Mouse (Mus musculus) thymus, adult 2 months (tissue): Measurements from ENCODE around the gene March5. TPM values are rescaled to one million over a fixed set of nuclear protein-coding genes. Genes with fewer than 3 reads are reported as not detected.
"Not testable (repeated sequence)": the region's sequence is repeated elsewhere in the genome, so short reads cannot be mapped to it uniquely, and the experiment has no call there.

ENCODE experiments used
- DNase-seq: peaks from one replicate; pipeline ENCODE4 v3.0.0; 2021
- H3K27ac ChIP-seq: fragments of 200-500 bp; 2 replicates; pipeline ENCODE4 v1.5.1; 2012; ENCODE audit warnings: low read length, control low read depth; ENCODE audit not compliant: control insufficient read depth, insufficient read depth
- H3K27me3 ChIP-seq: fragments of 200-500 bp; 2 replicates; pipeline ENCODE4 v1.6.1; 2012; ENCODE audit warnings: mild to moderate bottlenecking, low read length, moderate library complexity, mixed read lengths; ENCODE audit not compliant: control insufficient read depth, insufficient read depth
- H3K36me3 ChIP-seq: fragments of 200-500 bp; 2 replicates; pipeline ENCODE4 v1.6.1; 2012; ENCODE audit warnings: mild to moderate bottlenecking, low read length, moderate library complexity; ENCODE audit not compliant: control insufficient read depth, insufficient read depth
- H3K4me1 ChIP-seq: fragments of 200-500 bp; replicated peaks from 2 replicates; pipeline ENCODE4 v1.6.1; 2012; ENCODE audit warnings: low read length; ENCODE audit not compliant: control insufficient read depth, insufficient read depth
- H3K4me3 ChIP-seq: fragments of 200-500 bp; 2 replicates; pipeline ENCODE4 v1.5.1; 2012; ENCODE audit warnings: mild to moderate bottlenecking, low read length, control low read depth, moderate library complexity; ENCODE audit not compliant: control insufficient read depth, insufficient read depth
- CTCF ChIP-seq: fragments of 200-500 bp; IDR thresholded peaks from 2 replicates; pipeline ENCODE4 v1.5.1; 2012; ENCODE audit warnings: mild to moderate bottlenecking, control low read depth, low read length, moderate library complexity, borderline replicate concordance; ENCODE audit not compliant: control insufficient read depth, poor library complexity, insufficient read depth; ENCODE audit errors: extremely low read depth
- POLR2A ChIP-seq: fragments of 200-500 bp; IDR thresholded peaks from 2 replicates; pipeline ENCODE4 v1.6.1; 2012; ENCODE audit warnings: mild to moderate bottlenecking, low read length, control low read depth, moderate library complexity; ENCODE audit not compliant: control insufficient read depth, poor library complexity, insufficient read depth; ENCODE audit errors: extremely low read depth
- WGBS: fragments of 180-500 bp; shearing (Covaris S2); methylation state at CpG from one replicate; pipeline ENCODE4 v1.1.7; 2018; 5-methylcytosine and 5-hydroxymethylcytosine counted together
- polyA plus RNA-seq: library from polyadenylated mRNA; depleted of rRNA; stranded (reverse); fragments of >200 nt; gene quantifications from 2 replicates; pipeline ENCODE4 v1.2.3, GENCODE M21; 2012

The March5 gene
- polyA plus RNA-seq, 1 experiment, result 34.4 TPM

GRCm38 (mm10) chr19:37198165-37198880 lies 9.0 kb upstream of the March5 start:
- H3K27ac ChIP-seq, result no peak overlapping the region
- no peaks in the 10 kb centered on the region for H3K27me3 ChIP-seq
- no peaks in the 10 kb centered on the region for H3K36me3 ChIP-seq
- H3K4me1 ChIP-seq, result no peaks in the 10 kb centered on the region
- no peak for TF ChIP-seq POLR2A
- no peak for TF ChIP-seq CTCF
- no peak overlapping the region for H3K4me3 ChIP-seq
- 91% methylated on average over 1 of the region's 1 CpGs for WGBS
- DNase-seq, result no peak

GRCm38 (mm10) chr19:37199889-37200288 lies 7.5 kb upstream of the March5 start:
- Histone ChIP-seq H3K4me3 (no peak overlapping the region), H3K4me1 (no peaks in the 10 kb centered on the region), H3K27me3 (no peaks in the 10 kb centered on the region), H3K27ac (no peak overlapping the region), H3K36me3 (no peaks in the 10 kb centered on the region)
- WGBS, result 90% methylated on average over 2 of the region's 2 CpGs
- DNase-seq, result no peak
- TF ChIP-seq POLR2A (no peak), CTCF (no peak)

- no peak overlapping the region for H3K27ac ChIP-seq
- DNase-seq, result no peak
- TF ChIP-seq CTCF (no peak), POLR2A (no peak)
Observed at GRCm38 (mm10) chr19:37203371-37203770, 4.0 kb upstream of the March5 start.

GRCm38 (mm10) chr19:37205155-37205554 lies 2.2 kb upstream of the March5 start:
- not testable (repeated sequence) for H3K4me3 ChIP-seq, DNase-seq, H3K4me1 ChIP-seq, H3K27me3 ChIP-seq, H3K36me3 ChIP-seq, H3K27ac ChIP-seq

More at GRCm38 (mm10) chr19:37203371-37203770, 4.0 kb upstream of the March5 start:
- H3K4me3 ChIP-seq, result no peak overlapping the region
- H3K4me1 ChIP-seq, result peaks cover 5% of the 10 kb centered on the region
- no peaks in the 10 kb centered on the region for H3K36me3 ChIP-seq
- no peaks in the 10 kb centered on the region; the same call in 1 of the 2 replicates for H3K27me3 ChIP-seq
- 95% methylated on average over 1 of the region's 1 CpGs for WGBS

GRCm38 (mm10) chr19:37206641-37207302 lies 571 bp upstream of the March5 start:
- Histone ChIP-seq H3K36me3 (peaks cover 11% of the 10 kb centered on the region), H3K4me3 (peak overlapping the region; percentile 72), H3K27me3 (no peaks in the 10 kb centered on the region; the same call in 1 of the 2 replicates), H3K27ac (no peak overlapping the region), H3K4me1 (peaks cover 8% of the 10 kb centered on the region)
- TF ChIP-seq POLR2A (no peak), CTCF (no peak)
- WGBS, result under 1% methylated on average over 47 of the region's 47 CpGs
- DNase-seq, result no peak

GRCm38 (mm10) chr19:37208176-37208755 lies 923 bp downstream of the March5 start, which contains the start of gene Cpeb3:
Gene Cpeb3 (minus strand): TSS chr19:37208601.
- peaks cover 8% of the 10 kb centered on the region for H3K4me1 ChIP-seq
- DNase-seq, result peak; percentile 25
- TF ChIP-seq POLR2A (no peak), CTCF (no peak)
- no peak within 1 kb of the TSS; the same call in 1 of the 2 replicates for H3K27ac ChIP-seq
- H3K27me3 ChIP-seq, result no peaks in the 10 kb centered on the region; the same call in 1 of the 2 replicates
- H3K4me3 ChIP-seq, result peak within 1 kb of the TSS; percentile 72
- under 1% methylated on average over 15 of the region's 15 CpGs for whole genome bisulfite sequencing
- peaks cover 11% of the 10 kb centered on the region for H3K36me3 ChIP-seq

GRCm38 (mm10) chr19:37208986-37209385 lies 1.6 kb downstream of the March5 start:
- peaks cover 8% of the 10 kb centered on the region for H3K4me1 ChIP-seq
- no peaks in the 10 kb centered on the region; the same call in 1 of the 2 replicates for H3K27me3 ChIP-seq
- WGBS, result 86% methylated on average over 7 of the region's 7 CpGs
- no peak for DNase-seq
- no peak overlapping the region for H3K27ac ChIP-seq
- TF ChIP-seq POLR2A (no peak), CTCF (no peak)
- H3K36me3 ChIP-seq, result peaks cover 11% of the 10 kb centered on the region
- H3K4me3 ChIP-seq, result no peak overlapping the region
